ENCODE assay signal across 17 mouse cellular contexts in genomic region chr16:18761734-18762133, GRCm38 (mm10). TPM values are rescaled to one million over a fixed set of nuclear protein-coding genes. Genes with fewer than 3 reads are reported as not detected.
DNase-seq lines count a peak whose midpoint lies in the region; ATAC-seq and TF ChIP-seq lines count a peak whose summit lies in the region.
"Had no signal": no experiment of that assay in that cellular context is flagged by ENCODE, and none has a peak within 500 bp of the region (broad histone marks: within the 10 kb centered on the region; RNA-seq: fewer than 3 reads in every experiment).

No protein-coding gene starts in this region.

- peak; percentile 58 for DNase-seq in heart, embryonic 10.5 days (ENCODE audit: low spot score)
- no peak for DNase-seq in heart, postnatal 36 days
- peak; percentile 70 for DNase-seq in lung, postnatal 0 days (ENCODE audit: low spot score)
- peak; percentile 88 for DNase-seq in lung, postnatal 36 days
- DNase-seq in natural killer cell, adult 2 months (ENCODE audit: low spot score in 2 of 2): no peak
- DNase-seq in midbrain, embryonic 11.5 days (ENCODE audit: low spot score, missing footprints): no peak
- DNase-seq: adrenal gland, adult 2 months; adrenal gland, postnatal 25 days; cerebellum, adult 2 months; cerebellum, postnatal 10 days; gastrocnemius, postnatal 10 days; heart, postnatal 14 days had no signal

- peak; percentile 92 for ATAC-seq in lung, postnatal 0 days
- ATAC-seq in forebrain, embryonic 13.5 days: no peak
- no peak for ATAC-seq in midbrain, embryonic 11.5 days (ENCODE audit: low FRiP score)
- ATAC-seq: forebrain, embryonic 14.5 days; hindbrain, embryonic 16.5 days; inflammation-experienced regulatory T-cells, adult 6 months had no signal

- H3K27me3 ChIP-seq in heart, embryonic 10.5 days (ENCODE audit: insufficient read depth, poor library complexity, severe bottlenecking): no peaks in the 10 kb centered on the region
- no peaks in the 10 kb centered on the region for H3K27me3 ChIP-seq in lung, postnatal 0 days (replicated peaks; ENCODE audit: insufficient read depth, low read length)
- no peaks in the 10 kb centered on the region for H3K27me3 ChIP-seq in forebrain, embryonic 13.5 days
- H3K27me3 ChIP-seq in midbrain, embryonic 11.5 days (ENCODE audit: control insufficient read depth, insufficient read depth, low read length): no peaks in the 10 kb centered on the region

- no peak overlapping the region for H3K27ac ChIP-seq in heart, embryonic 10.5 days
- H3K27ac ChIP-seq in lung, postnatal 0 days (ENCODE audit: low read length): peak overlapping the region; percentile 33
- H3K27ac ChIP-seq in forebrain, embryonic 13.5 days: no peak overlapping the region
- H3K27ac ChIP-seq in midbrain, embryonic 11.5 days (ENCODE audit: low read depth, low read length): no peak overlapping the region
- H3K27ac ChIP-seq: embryonic facial prominence, embryonic 10.5 days had no signal

- H3K9me3 ChIP-seq in heart, embryonic 10.5 days: no peaks in the 10 kb centered on the region
- no peaks in the 10 kb centered on the region for H3K9me3 ChIP-seq in lung, postnatal 0 days (ENCODE audit: low read length)
- H3K9me3 ChIP-seq in forebrain, embryonic 13.5 days (replicated peaks): no peaks in the 10 kb centered on the region
- H3K9me3 ChIP-seq in midbrain, embryonic 11.5 days (ENCODE audit: control insufficient read depth, low read length): no peaks in the 10 kb centered on the region
- H3K9me3 ChIP-seq: embryonic facial prominence, embryonic 10.5 days had no signal

- H3K4me2 ChIP-seq in lung, postnatal 0 days (replicated peaks; ENCODE audit: low read depth, low read length): no peak overlapping the region
- H3K4me2 ChIP-seq in forebrain, embryonic 13.5 days: no peak overlapping the region
- H3K4me2 ChIP-seq in midbrain, embryonic 11.5 days: no peak overlapping the region

- no peak overlapping the region for H3K4me3 ChIP-seq in heart, embryonic 10.5 days
- no peak overlapping the region for H3K4me3 ChIP-seq in lung, postnatal 0 days (ENCODE audit: low read depth, low read length)
- H3K4me3 ChIP-seq in forebrain, embryonic 13.5 days: no peak overlapping the region
- H3K4me3 ChIP-seq in midbrain, embryonic 11.5 days (ENCODE audit: low read depth, low read length): no peak overlapping the region
- H3K4me3 ChIP-seq: embryonic facial prominence, embryonic 10.5 days had no signal

- TF ChIP-seq EP300 in lung, postnatal 0 days (IDR thresholded peaks at IDR 0.05): peak; percentile 92

- H3K36me3 ChIP-seq in heart, embryonic 10.5 days: no peaks in the 10 kb centered on the region
- H3K36me3 ChIP-seq in lung, postnatal 0 days (ENCODE audit: insufficient read depth, low read length): no peaks in the 10 kb centered on the region
- H3K36me3 ChIP-seq in forebrain, embryonic 13.5 days (ENCODE audit: poor library complexity, severe bottlenecking): no peaks in the 10 kb centered on the region
- H3K36me3 ChIP-seq in midbrain, embryonic 11.5 days (ENCODE audit: control insufficient read depth, insufficient read depth, low read length): no peaks in the 10 kb centered on the region
- H3K36me3 ChIP-seq: embryonic facial prominence, embryonic 10.5 days had no signal

- no peak for TF ChIP-seq CTCF in lung, postnatal 0 days (IDR thresholded peaks at IDR 0.05)

- H3K9ac ChIP-seq in lung, postnatal 0 days (replicated peaks; ENCODE audit: low read depth): no peak overlapping the region
- H3K9ac ChIP-seq in forebrain, embryonic 13.5 days: no peak overlapping the region
- H3K9ac ChIP-seq in midbrain, embryonic 11.5 days (ENCODE audit: low read length): no peak overlapping the region

- H3K4me1 ChIP-seq in heart, embryonic 10.5 days: no peaks in the 10 kb centered on the region
- H3K4me1 ChIP-seq in lung, postnatal 0 days (ENCODE audit: insufficient read depth, low read depth, low read length): no peaks in the 10 kb centered on the region
- no peaks in the 10 kb centered on the region for H3K4me1 ChIP-seq in forebrain, embryonic 13.5 days
- no peaks in the 10 kb centered on the region for H3K4me1 ChIP-seq in midbrain, embryonic 11.5 days (ENCODE audit: control insufficient read depth, insufficient read depth, low read length)
- H3K4me1 ChIP-seq: embryonic facial prominence, embryonic 10.5 days had no signal

- intact Hi-C loops in heart, postnatal 36 days (cut with DNase I): no loop called here

- WGBS in heart, embryonic 10.5 days: 79% methylated on average over 4 of the region's 4 CpGs
- 63% methylated on average over 4 of the region's 4 CpGs for WGBS in lung, postnatal 0 days
- 92% methylated on average over 4 of the region's 4 CpGs for WGBS in forebrain, embryonic 13.5 days
- WGBS in midbrain, embryonic 11.5 days: 88% methylated on average over 4 of the region's 4 CpGs

RNA-seq across cellular contexts. Expression of gene Cldn5, which starts 14.9 kb away (rescaled TPM):
- 3.2 and 18.4 TPM in 2 replicates for polyA plus RNA-seq in heart, embryonic 10.5 days (2016; fragmentation: Nextera tagmentation; extraction: Ambion mirVana)
- total RNA-seq in heart, postnatal 36 days (2021): 10 to 100 TPM; 37.2 to 45.9 TPM
- 400 and 432 TPM in 2 replicates for polyA plus RNA-seq in lung, postnatal 0 days (2015; fragmentation: Nextera tagmentation; extraction: Ambion mirVana)
- polyA plus RNA-seq in forebrain, embryonic 13.5 days (2015; fragmentation: Nextera tagmentation; extraction: Ambion mirVana): 44.6 and 53.2 TPM in 2 replicates
- 28.5 and 30.3 TPM in 2 replicates for polyA plus RNA-seq in midbrain, embryonic 11.5 days (2014; fragmentation: Nextera tagmentation; extraction: Ambion mirVana)
- polyA plus RNA-seq: inflammation-experienced regulatory T-cells, adult 6 months had no signal

RNA-seq across cellular contexts. Expression of gene Ufd1, which starts 49.8 kb away (rescaled TPM):
- polyA plus RNA-seq in heart, embryonic 10.5 days (2016; fragmentation: Nextera tagmentation; extraction: Ambion mirVana): 77.4 and 85.2 TPM in 2 replicates
- total RNA-seq in heart, postnatal 36 days (2021): 10 to 100 TPM; 48.8 to 58.1 TPM
- polyA plus RNA-seq in lung, postnatal 0 days (2015; fragmentation: Nextera tagmentation; extraction: Ambion mirVana): 75.4 and 81.7 TPM in 2 replicates
- polyA plus RNA-seq in forebrain, embryonic 13.5 days (2015; fragmentation: Nextera tagmentation; extraction: Ambion mirVana): 114 and 118 TPM in 2 replicates
- polyA plus RNA-seq in midbrain, embryonic 11.5 days (2014; fragmentation: Nextera tagmentation; extraction: Ambion mirVana): 72.2 and 87.9 TPM in 2 replicates

RNA-seq across cellular contexts. Expression of gene Cdc45, which starts 50.1 kb away (rescaled TPM):
- 50.8 and 58.4 TPM in 2 replicates for polyA plus RNA-seq in heart, embryonic 10.5 days (2016; fragmentation: Nextera tagmentation; extraction: Ambion mirVana)
- total RNA-seq in heart, postnatal 36 days (2021): 1 to 10 TPM; 2.7 to 3.6 TPM
- polyA plus RNA-seq in lung, postnatal 0 days (2015; fragmentation: Nextera tagmentation; extraction: Ambion mirVana): 4.8 and 6.0 TPM in 2 replicates
- polyA plus RNA-seq in forebrain, embryonic 13.5 days (2015; fragmentation: Nextera tagmentation; extraction: Ambion mirVana): 48.7 and 51.3 TPM in 2 replicates
- polyA plus RNA-seq in midbrain, embryonic 11.5 days (2014; fragmentation: Nextera tagmentation; extraction: Ambion mirVana): 58.1 and 61.7 TPM in 2 replicates

Comparison
In these comparisons a context has a peak if more than half of its experiments do, and no peak if none do; other contexts are left out.
1. DNase-seq: peak in heart, embryonic 10.5 days (single experiment), lung, postnatal 0 days (single experiment) and lung, postnatal 36 days (single experiment); none in heart, postnatal 36 days (0 of 2), natural killer cell, adult 2 months (0 of 2) and midbrain, embryonic 11.5 days (single experiment).